Mouse (Mus musculus) testis, adult 2 months (tissue): ENCODE measurements around the gene Alg9.

Experiments used
- CTCF ChIP-seq: fragments of 200-500 bp; IDR thresholded peaks from 2 replicates; pipeline ENCODE4 v1.5.1; 2012; ENCODE audit warnings: low read depth, mild to moderate bottlenecking, inconsistent platforms, low read length, moderate library complexity; ENCODE audit not compliant: control insufficient read depth, insufficient read depth, insufficient replicate concordance
- POLR2A ChIP-seq: fragments of 200-500 bp; IDR thresholded peaks from 2 replicates; pipeline ENCODE4 v1.6.1; 2012; ENCODE audit warnings: low read depth, mild to moderate bottlenecking, inconsistent platforms, low read length, moderate library complexity; ENCODE audit not compliant: control insufficient read depth

DNA sequence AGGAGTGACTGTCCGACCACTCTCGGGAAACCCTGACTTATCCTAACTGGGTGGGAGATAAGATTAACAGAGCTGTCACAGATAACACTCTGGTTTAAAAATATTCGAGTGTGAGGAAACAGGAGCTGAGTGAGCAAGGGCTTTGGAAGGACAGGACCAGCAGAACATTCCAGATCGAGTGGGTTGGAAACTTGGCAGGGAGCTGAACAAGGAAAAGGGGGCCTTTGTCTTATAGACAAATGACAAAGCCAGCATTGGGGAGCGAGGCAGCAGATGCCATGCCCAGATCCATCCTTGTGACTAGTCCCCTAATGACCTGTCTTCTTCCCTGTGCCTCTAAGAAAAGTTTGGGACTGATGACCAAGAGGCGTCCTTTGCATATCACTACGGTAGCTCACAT, 20.9 kb upstream of the Alg9 start:
- TF ChIP-seq CTCF: no peak
- TF ChIP-seq POLR2A: no peak
